Mouse (Mus musculus) liver, embryonic 14.5 days (tissue): Measurements from ENCODE around the gene Mif. TPM values are rescaled to one million over a fixed set of nuclear protein-coding genes. Genes with fewer than 3 reads are reported as not detected.
A peak's percentile ranks its signal among the peaks of the same experiment; 100 is the strongest.

Experiments used
- ATAC-seq: fragments of 200-750 bp; cut with Nextera tagmentation; 2 replicates; pipeline ENCODE4 v1.8.0; 2017; ENCODE audit warnings: moderate number of reproducible peaks, mild to moderate bottlenecking, moderate library complexity; ENCODE audit not compliant: insufficient read depth
- DNase-seq, 3 experiments: peaks; one replicate each; pipeline ENCODE4 v3.0.0-alpha.2; 2012 to 2013; ENCODE audit warnings: low read depth in 3 of 3, low spot score in 3 of 3
- H3K27ac ChIP-seq: fragments of 300-500 bp; sonication (generic); 2 replicates; pipeline ENCODE4 v1.5.1; 2014; ENCODE audit warnings: moderate library complexity, mild to moderate bottlenecking, control low read depth, inconsistent platforms
- H3K27me3 ChIP-seq: fragments of 300-500 bp; sonication (generic); 2 replicates; pipeline ENCODE4 v1.6.1; 2014; ENCODE audit warnings: mild to moderate bottlenecking, low read length, moderate library complexity; ENCODE audit not compliant: control insufficient read depth, insufficient read depth
- H3K36me3 ChIP-seq: fragments of 300-500 bp; sonication (generic); replicated peaks from 2 replicates; pipeline ENCODE4 v1.6.1; 2014; ENCODE audit warnings: low read depth; ENCODE audit not compliant: control insufficient read depth, insufficient read depth
- H3K4me1 ChIP-seq, 2 experiments: fragments of 200-500 bp in 1 of 2; fragments of 300-500 bp in 1 of 2; sonication (generic) in 1 of 2; replicated peaks; 2 replicates each; pipeline ENCODE4 v1.6.1; 2012 to 2014; ENCODE audit warnings: antibody characterized with exemption in 1 of 2, inconsistent platforms in 1 of 2, low read length in 1 of 2; ENCODE audit not compliant: control insufficient read depth in 2 of 2, insufficient read depth in 2 of 2
- H3K4me2 ChIP-seq: fragments of 300-500 bp; sonication (generic); 2 replicates; pipeline ENCODE4 v1.6.1; 2014; ENCODE audit warnings: low read depth, mild to moderate bottlenecking, control low read depth, moderate library complexity
- H3K4me3 ChIP-seq, 2 experiments: fragments of 200-500 bp in 1 of 2; fragments of 300-500 bp in 1 of 2; sonication (generic) in 1 of 2; 2 replicates each; pipeline ENCODE4 v1.5.1; 2012 to 2014; ENCODE audit warnings: low read depth in 2 of 2, low read length in 2 of 2, mild to moderate bottlenecking in 2 of 2, control low read depth in 1 of 2, inconsistent platforms in 1 of 2, moderate library complexity in 1 of 2; ENCODE audit not compliant: insufficient read depth in 1 of 2
- H3K9ac ChIP-seq: fragments of 300-500 bp; sonication (generic); replicated peaks from 2 replicates; pipeline ENCODE4 v1.6.1; 2014; ENCODE audit warnings: mild to moderate bottlenecking, control low read depth, moderate library complexity
- H3K9me3 ChIP-seq: fragments of 300-500 bp; sonication (generic); 2 replicates; pipeline ENCODE4 v1.6.1; 2016; ENCODE audit warnings: low read length, mixed read lengths; ENCODE audit not compliant: control insufficient read depth
- CTCF ChIP-seq: IDR thresholded peaks from 2 replicates; pipeline ENCODE4 v1.5.1; 2016; ENCODE audit warnings: antibody characterized with exemption, low read depth, control low read depth
- EP300 ChIP-seq: IDR thresholded peaks from 2 replicates; pipeline ENCODE4 v1.6.1; 2016; ENCODE audit warnings: antibody characterized with exemption, low read depth
- WGBS: fragments of 180-500 bp; shearing (Covaris S2); extraction: QIAGEN DNeasy Blood & Tissue Kit; methylation state at CpG from one replicate; pipeline ENCODE4 v1.1.7; 2014; ENCODE audit not compliant: insufficient replicate concordance; 5-methylcytosine and 5-hydroxymethylcytosine counted together
- polyA plus RNA-seq, 2 experiments: library from polyadenylated mRNA; depleted of rRNA in 1 of 2; stranded (reverse) in 1 of 2; unstranded in 1 of 2; fragments of >200 nt; fragmentation: Nextera tagmentation in 1 of 2; extraction: Ambion mirVana in 1 of 2; gene quantifications; 2 replicates each; pipeline versions ENCODE4 v1.2.1 to v1.2.3; 2012 to 2014

Mif gene
- polyA plus RNA-seq, 2 experiments: 755 to 879 TPM

DNA sequence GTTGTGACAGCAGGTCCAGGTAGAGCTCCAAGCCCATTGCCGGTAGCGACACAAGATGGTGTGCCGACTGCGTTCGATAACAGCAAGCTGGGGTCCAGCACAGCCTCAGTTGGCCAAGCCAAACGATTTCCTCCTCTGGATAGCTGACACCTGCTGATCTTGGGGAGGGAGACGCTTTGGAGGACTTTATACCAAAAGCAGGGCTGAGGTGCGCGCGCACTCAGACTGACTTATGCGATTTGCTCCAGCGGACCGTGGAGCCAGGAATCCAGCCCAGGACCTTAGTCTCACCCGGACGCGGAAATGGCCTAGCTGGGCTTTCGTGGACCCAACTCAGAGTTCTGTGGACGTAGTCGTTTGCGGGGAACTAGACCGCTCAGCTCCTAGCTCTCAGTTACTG, 25.8 kb downstream of the Mif start:
- DNase-seq (peak; percentile 49 to 66 (median 63)), ATAC-seq (peak; percentile 22)
- H3K4me1 ChIP-seq: peaks cover 35 to 41% of the 10 kb centered on the region in 2 experiments
- peak overlapping the region; percentile 60 to 62 for H3K4me3 ChIP-seq
- 10% methylated on average over 21 of the region's 21 CpGs for WGBS
- H3K9ac ChIP-seq: peak overlapping the region; percentile 66
- no peaks in the 10 kb centered on the region for H3K27me3 ChIP-seq
- no peaks in the 10 kb centered on the region for H3K9me3 ChIP-seq
- peak overlapping the region; percentile 59 for H3K27ac ChIP-seq
- H3K4me2 ChIP-seq: peak overlapping the region; percentile 86
- no peaks in the 10 kb centered on the region for H3K36me3 ChIP-seq
- no peak for TF ChIP-seq EP300
- TF ChIP-seq CTCF: 0 out of 2 replicates have a peak, but pooled peaks have one; percentile 15

DNA sequence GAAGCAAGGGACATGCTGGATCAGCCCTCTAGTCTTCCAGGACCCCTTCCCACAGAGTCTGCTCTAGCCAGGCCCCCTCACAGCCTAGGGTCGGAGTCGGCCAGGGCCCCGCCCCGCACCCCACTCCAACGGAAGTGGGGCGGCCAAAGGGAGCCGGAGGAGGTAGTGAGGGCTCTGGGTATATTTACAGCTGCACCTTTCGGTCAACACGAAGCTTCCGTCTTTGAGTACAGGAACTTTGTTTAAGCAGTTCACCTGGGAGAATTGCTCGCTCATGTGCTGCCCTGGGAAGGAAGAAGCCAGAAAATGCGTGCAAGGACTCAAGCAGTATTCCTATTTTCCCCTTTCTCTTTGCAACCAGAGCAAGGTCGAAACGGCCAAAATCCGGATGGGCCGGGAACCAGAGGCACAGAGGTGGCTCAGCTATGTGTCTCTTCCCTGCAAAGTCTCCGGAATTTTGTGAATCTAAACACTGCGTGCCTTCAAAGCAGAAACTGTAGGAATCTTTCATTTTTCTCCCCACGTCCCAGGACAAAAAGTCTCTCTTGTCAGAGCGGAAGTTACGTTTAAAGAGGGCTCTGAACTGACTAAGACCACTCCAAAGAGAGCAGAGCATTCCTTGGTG, 26.5 kb downstream of the Mif start:
- Histone ChIP-seq H3K4me2 (peak overlapping the region; percentile 86), H3K36me3 (no peaks in the 10 kb centered on the region), H3K4me1 (peaks cover 35 to 41% of the 10 kb centered on the region in 2 experiments), H3K4me3 (peak overlapping the region; percentile 60 to 62), H3K9me3 (no peaks in the 10 kb centered on the region), H3K27me3 (no peaks in the 10 kb centered on the region), H3K27ac (no peak overlapping the region; the same call in 1 of the 2 replicates), H3K9ac (peak overlapping the region; percentile 66)
- WGBS: 8% methylated on average over 21 of the region's 21 CpGs
- ATAC-seq: no peak
- no peak for DNase-seq
- TF ChIP-seq EP300: no peak
- no peak for TF ChIP-seq CTCF

DNA sequence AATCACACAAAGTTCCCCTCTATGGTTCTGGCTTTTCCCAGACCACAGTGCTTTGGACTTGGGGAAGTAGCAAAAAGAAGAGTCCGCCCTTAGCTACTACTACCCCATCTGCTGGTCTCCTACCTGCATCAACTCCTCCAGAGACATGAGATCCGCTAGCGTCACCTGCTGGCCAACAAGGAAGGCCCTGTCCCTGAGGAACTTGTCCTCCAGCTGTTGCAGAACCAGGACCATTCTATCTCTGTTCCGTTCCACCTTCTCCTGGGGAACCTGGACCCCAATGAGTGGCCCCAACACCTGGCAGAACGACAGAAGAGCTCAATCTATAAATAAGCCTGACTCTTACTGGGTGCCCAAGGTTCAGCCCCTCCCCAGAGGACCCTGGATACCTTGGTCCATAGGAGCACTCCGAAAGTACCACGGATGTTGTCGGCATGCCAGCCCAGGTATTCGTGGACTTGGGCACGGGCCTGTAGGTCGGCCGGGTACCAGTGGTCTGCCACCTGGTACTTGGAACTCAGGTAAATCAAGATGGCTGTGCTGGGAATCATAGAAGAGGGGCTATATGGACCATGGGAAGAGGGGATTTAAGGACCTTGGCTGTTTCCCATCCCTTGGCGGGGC, 27.7 kb downstream of the Mif start:
- Histone ChIP-seq H3K36me3 (no peaks in the 10 kb centered on the region), H3K4me1 (peaks cover 23 to 30% of the 10 kb centered on the region in 2 experiments), H3K27me3 (no peaks in the 10 kb centered on the region), H3K4me3 (no peak overlapping the region), H3K27ac (no peak overlapping the region), H3K9ac (no peak overlapping the region), H3K9me3 (no peaks in the 10 kb centered on the region), H3K4me2 (peak overlapping the region; percentile 86)
- TF ChIP-seq CTCF (peak; percentile 94), EP300 (no peak)
- ATAC-seq (no peak), DNase-seq (peak; percentile 54 to 66 (median 54))
- WGBS: 50% methylated on average over 13 of the region's 13 CpGs

DNA sequence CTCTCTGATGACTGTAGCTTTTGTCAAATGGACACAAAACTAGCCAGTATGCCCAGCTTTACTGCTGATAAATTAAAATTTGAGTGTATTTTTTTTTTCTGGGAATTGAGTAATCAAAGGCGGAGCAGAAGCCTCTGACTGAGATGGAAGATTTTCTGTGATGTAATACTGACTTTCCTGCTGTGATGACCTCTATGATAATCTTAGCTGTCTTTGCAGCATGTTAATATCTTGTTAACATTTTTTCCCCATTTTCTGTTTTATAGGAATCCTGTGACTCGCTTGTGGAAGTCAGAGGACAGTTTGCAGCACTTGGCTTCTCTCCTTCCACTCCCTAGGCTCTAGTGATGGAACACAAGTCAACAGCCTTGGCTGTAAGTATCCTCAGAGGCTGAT, 29.8 kb downstream of the Mif start:
- 68% methylated on average over 2 of the region's 2 CpGs for WGBS
- no peak overlapping the region for H3K4me3 ChIP-seq
- no peak for TF ChIP-seq EP300
- no peak for TF ChIP-seq CTCF
- no peaks in the 10 kb centered on the region for H3K36me3 ChIP-seq
- H3K27ac ChIP-seq: no peak overlapping the region
- peaks cover 9 to 15% of the 10 kb centered on the region in 2 experiments for H3K4me1 ChIP-seq
- DNase-seq (no peak), ATAC-seq (no peak)
- H3K27me3 ChIP-seq: no peaks in the 10 kb centered on the region
- no peak overlapping the region for H3K4me2 ChIP-seq
- H3K9me3 ChIP-seq: no peaks in the 10 kb centered on the region
- H3K9ac ChIP-seq: no peak overlapping the region

DNA sequence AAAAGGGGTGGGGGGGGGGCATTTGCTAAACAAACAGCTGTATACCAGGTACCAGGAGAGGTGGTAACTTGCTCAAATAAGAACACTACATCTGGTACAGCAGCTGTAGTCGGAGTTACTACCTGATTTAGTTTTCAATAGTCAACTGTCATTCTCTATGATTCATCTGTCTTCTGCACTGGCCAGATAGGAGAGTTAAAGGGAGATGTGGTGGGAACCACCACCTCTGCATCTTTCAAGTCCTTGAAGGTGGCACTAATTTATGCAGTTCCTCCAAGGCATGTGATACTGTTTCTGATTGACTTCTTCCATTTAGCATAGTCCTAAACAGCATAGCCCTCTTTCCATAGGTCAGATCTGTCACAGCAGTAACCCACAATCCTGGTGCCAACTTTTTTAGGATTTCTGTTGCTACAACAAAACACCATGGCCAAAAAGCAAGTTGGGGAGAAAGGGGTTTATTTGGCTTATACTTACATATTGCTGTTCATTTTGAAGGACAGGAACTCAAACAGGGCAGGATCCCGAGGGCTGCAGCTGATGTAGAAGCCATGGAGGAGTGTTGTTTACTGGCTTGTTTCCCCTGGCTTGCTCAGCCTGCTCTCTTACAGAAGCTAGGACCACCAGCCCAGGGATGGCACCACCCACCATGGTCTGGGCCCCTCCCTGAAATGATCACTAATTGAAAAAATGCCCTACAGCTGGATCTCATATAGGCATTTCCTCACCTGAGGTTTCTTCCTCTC, 30.3 kb downstream of the Mif start:
- H3K4me3 ChIP-seq: no peak overlapping the region
- 41% methylated on average over 2 of the region's 2 CpGs for WGBS

More for the DNA sequence above, 30.3 kb downstream of the Mif start:
- no peak overlapping the region for H3K27ac ChIP-seq
- no peaks in the 10 kb centered on the region for H3K27me3 ChIP-seq
- TF ChIP-seq CTCF (no peak), EP300 (no peak)
- no peak for ATAC-seq
- H3K9ac ChIP-seq: no peak overlapping the region
- DNase-seq: no peak
- peaks cover 4 to 10% of the 10 kb centered on the region in 2 experiments for H3K4me1 ChIP-seq
- no peaks in the 10 kb centered on the region for H3K36me3 ChIP-seq
- H3K4me2 ChIP-seq: no peak overlapping the region
- no peaks in the 10 kb centered on the region for H3K9me3 ChIP-seq
